Mouse (Mus musculus): ENCODE measurements around the gene Lsamp.

Lsamp gene

GRCm38 (mm10) chr16:41588675-41589301 lies 1604.6 kb downstream of the Lsamp start:
- DNase-seq: no peak

GRCm38 (mm10) chr16:41612229-41612628 lies 1628.1 kb downstream of the Lsamp start:
- no peak for DNase-seq

GRCm38 (mm10) chr16:41623871-41624270 lies 1639.7 kb downstream of the Lsamp start:
- peak in 1 of 2 experiments; percentile 14 for DNase-seq

DNA sequence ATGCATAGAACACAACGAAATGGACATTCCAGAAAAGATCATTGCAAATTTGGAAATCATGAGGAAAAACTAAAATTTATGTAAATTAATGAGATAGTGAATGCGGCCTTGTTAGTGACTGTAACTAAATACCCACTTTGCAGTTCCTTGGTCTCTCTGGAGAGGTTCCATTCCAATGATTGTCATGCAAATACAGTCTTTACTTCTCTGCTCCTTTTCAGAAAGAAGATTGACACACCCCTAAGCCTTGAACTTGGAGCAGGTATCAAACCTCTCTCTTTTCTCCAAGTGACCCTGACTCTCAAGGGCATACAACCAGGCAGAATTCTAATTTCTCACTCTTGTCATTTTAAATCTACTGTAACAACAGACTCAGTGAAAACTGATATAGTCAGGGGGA lies 1649.7 kb downstream of the Lsamp start:
- DNase-seq: no peak

DNA sequence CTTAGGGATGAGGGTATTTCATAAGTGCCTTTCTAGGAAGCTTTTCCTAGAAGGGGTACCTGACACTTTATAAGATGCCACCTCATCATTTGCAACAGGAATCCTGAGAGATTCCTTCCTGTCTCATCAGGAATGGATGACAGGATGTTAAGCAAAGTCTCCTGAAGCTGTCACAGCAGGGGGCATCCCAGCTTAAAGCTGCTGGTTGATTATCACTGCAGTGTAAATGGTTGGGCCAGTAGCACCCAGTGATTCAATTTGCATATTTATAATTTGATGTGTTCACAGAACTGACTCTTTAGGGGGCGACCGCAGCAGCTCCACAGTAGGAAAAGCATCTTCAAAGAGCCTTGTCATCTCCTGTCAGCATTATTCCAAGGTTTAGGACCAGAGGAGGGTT lies 1656.7 kb downstream of the Lsamp start:
- DNase-seq: peak in 1 of 2 experiments; percentile 16

DNA sequence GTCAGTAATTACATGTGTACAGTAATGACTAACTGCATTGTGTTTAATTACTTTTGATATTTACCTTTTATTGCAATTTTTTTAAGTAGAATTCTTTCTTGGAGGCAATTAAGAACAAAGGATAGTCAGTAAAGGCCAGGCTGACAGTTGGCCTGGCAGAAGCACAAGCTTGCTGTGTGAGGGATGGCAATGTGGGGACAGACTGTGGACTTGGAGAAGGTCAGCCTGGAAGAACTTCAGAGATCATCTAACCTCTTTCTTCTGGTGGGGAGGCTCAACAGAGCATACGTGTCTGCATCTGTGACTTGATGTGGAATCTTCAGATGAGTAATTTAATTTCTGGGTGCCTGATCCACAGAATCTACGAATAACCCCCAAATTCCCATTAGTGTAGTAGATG lies 1669.1 kb downstream of the Lsamp start:
- DNase-seq: peak; percentile 61 to 66

DNA sequence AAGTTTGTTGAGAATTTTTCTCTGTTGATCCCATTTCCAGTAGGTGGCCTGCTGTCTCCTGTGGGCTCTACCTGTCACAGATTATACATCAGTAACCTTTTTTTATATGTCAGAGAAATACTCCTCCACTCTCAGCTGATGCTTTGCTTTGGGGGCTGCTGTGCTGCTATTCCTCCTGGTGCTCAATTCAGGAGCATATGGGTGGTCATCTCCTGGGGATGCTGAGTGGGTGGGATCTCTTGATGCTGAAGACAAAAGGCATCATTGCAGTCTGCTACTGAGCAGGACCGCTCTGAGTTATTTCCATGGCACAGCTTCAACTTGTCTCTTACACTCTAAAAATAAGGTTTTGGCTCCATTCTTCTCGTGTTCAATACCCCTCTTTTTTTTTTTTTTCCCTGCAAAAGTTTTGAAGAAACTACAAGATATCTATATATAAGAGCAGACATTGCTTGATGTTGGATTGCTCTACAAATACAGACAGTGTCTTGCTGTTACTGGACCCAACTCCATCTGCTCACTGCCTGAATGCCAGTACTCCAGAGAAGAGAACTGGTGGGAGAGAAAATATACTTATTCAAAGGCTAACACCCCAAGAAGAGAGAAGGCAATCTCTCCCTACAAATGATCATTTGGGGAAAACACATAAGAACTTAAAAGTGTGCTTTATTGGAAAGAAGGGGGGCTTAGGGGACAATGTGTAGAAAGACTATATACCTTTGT lies 1690.3 kb downstream of the Lsamp start:
- DNase-seq: peak; percentile 53

DNA sequence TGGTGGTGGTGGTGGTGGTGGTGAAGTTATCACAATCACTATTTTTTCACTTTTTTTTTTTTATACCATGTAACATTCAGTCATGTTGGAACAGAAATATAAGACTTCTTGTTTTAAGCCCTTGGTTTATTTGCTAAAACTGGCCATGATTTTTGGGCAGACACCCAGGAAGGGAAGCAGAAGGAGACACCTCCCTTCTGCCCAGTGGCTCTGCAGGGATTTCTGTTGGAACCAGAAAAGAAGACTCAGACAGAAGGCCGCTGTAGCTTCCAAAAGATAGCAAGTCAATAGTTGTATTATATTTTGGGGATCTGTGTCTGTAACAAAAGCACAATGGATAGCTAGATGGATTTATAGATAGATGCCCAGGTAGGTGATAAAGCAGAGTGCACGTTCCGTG lies 1691.6 kb downstream of the Lsamp start:
- DNase-seq: peak; percentile 70 to 79

- no peak for DNase-seq
Observed at GRCm38 (mm10) chr16:41692435-41692834, 1708.3 kb downstream of the Lsamp start.

- DNase-seq: no peak
Observed at GRCm38 (mm10) chr16:41701790-41702428, 1717.7 kb downstream of the Lsamp start.

GRCm38 (mm10) chr16:41728900-41729585 lies 1744.9 kb downstream of the Lsamp start:
- DNase-seq: peak; percentile 89 to 94

GRCm38 (mm10) chr16:41729911-41730310 lies 1745.8 kb downstream of the Lsamp start:
- DNase-seq: no peak

DNA sequence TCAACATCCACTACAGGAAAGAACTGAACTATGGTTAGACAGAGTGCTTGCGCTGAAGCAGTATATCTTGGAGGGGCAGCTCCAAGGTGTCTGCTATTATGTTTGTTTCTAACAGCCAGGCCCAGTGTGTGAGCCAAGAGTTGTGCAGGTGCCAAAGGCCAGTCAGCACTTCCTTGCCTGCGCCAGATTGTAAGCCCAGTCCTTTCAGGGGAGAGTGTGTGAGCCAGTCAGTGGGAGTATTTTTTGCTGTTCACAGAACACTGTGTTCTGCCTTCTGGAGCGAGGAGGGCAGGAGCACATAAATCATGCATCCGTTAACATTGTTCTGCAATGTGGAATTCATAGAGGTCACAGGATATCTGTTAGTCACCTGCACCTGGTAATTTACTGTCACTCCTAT lies 1760.9 kb downstream of the Lsamp start:
- DNase-seq: peak; percentile 93 to 96

DNA sequence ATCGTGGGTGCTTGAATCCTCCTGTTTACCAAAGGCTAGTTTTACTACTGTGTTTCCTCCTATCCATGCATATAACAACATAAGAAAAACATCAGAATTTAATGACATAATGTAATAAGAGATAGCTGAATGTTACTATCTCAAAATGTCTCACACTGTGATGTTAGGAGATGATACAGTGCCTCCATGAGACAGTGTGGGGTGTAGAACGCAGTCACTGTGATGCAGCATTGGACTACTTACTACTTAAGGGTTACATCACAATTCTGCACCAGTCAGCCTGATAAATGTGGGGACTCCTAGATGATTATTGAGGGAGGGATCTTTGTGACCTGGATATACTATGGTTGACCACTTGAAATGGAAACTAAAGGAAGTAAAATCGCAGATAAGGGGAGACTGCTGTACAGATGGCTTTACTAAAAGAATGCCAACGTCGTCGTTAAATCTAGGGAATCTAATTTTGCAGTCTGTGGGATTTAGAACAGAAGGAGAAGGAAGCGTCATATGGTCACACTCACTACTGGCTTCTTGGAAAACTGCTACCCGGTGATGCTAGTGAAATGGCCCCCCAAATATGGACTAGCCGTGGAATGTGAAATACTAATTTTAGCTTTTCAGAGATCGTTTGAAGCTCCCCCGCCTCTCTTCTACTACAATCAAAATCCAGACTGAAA lies 1762.2 kb downstream of the Lsamp start:
- no peak for DNase-seq

DNA sequence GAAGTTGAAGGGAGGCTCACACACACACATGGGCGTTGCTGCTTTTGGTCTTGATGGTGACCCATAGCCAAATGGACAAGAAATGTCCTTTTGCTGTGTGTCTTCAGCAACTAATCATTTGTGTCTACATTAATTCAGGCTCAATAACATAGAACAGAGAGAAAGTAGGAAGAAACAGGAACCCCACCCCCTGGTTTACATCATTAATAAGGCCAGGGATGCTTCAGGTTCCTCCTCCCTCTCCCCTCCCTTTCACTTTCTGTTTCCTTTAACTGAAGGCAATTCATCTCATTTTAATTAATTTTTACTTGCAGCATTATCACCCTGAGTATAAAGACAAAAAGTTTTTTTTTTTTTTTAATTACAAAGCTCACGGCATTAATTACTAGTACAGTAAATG lies 1763.7 kb downstream of the Lsamp start:
- DNase-seq: no peak

- DNase-seq: no peak
Observed at GRCm38 (mm10) chr16:41748759-41749158, 1764.6 kb downstream of the Lsamp start.

GRCm38 (mm10) chr16:41764285-41764684 lies 1780.1 kb downstream of the Lsamp start:
- no peak for DNase-seq

DNA sequence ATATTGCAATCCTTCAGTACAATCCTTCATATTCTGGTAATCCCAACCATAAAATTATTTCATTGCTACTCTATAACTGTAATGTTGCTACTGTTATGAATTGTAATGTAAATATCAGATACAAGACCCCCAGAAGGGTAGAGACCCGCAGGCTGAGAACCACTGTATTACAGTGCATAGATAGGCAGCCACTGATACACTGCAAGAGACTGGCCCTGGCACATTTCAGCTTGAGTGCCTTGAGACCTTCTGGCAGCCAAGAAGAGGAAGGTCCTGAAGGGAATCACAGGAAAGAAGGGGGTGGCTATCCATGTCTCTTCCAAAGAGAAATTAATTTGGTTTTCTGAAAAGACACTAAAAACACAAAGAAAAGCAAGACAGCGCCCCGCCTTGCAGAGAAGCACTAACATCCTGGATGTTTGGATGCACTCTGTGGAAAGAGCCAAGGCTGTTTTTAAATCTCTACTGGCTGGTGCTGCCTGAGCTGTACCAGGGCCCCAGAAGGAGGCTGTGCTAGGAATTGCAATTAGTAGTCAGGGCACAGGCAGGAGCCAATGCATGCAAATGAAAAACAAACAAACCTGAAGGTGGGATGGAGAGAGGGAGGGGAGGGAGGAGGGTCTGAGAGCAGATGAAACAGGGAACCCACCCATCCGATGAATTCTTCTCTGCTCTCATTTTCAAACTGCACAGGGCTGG lies 1787.4 kb downstream of the Lsamp start:
- no peak for DNase-seq

GRCm38 (mm10) chr16:41777586-41777985 lies 1793.4 kb downstream of the Lsamp start:
- DNase-seq: no peak

DNA sequence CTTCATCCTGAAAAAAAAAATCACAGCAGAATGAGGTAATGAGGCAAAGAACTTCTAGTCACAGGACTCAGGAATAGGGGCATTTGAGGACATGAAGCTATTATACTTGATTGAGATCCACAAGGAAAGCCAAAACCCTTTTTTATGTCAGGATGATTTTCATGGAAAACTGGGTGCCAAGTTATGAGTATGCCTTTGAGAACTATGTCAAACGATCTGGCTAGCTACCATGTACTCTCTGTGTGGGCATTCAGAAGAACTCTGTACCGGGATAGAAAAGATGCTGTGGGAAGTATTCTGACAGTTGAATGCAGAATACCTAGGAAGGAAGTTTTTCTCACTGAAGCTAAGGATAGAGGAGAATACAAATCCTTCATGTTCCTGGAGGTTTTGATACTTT lies 1801.4 kb downstream of the Lsamp start:
- no peak for DNase-seq

DNA sequence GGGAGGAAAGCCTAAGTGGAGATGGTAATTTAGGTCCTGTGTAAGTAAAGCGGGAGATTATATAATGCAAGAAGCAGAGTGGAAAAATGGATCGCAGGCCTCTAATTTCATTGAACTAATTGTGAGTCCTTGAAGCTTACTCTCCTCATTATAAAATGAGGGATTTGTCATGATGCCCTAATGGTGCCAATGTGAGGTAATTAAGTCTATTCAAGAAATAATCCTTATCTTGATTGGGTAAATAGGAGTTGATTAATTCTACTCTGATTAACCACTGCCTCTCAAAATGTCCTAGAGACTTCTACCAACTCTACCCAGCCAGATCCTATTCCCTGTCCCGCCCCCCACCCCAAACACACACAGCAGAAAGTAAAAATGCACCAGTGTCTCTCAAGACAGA lies 1802.5 kb downstream of the Lsamp start:
- DNase-seq: no peak

- DNase-seq: no peak
Observed at GRCm38 (mm10) chr16:41787146-41787545, 1803.0 kb downstream of the Lsamp start.

All from cerebellum, postnatal 36 days (tissue).